Mouse (Mus musculus): ENCODE measurements at regions not wholly inside any gene's neighbourhood (a gene's known extent, or its start where the extent isn't known, plus 50 kb on each side); places are given as distances from the start of the nearest gene placed in this dataset.

GRCm38 (mm10) chr12:110385801-110386599 is 60.9 kb upstream of the Ppp2r5c start:
- DNase-seq = peak; percentile 76
- intact Hi-C loops (cut with DNase I) = no loop called here

GRCm38 (mm10) chr12:110387056-110387455 is 59.9 kb upstream of the Ppp2r5c start:
- no peak for DNase-seq
- intact Hi-C loops (cut with DNase I) = no loop called here

GRCm38 (mm10) chr12:110387567-110387966 is 59.4 kb upstream of the Ppp2r5c start:
- intact Hi-C loops (cut with DNase I) = no loop called here
- no peak for DNase-seq

GRCm38 (mm10) chr12:110389439-110389838 is 57.5 kb upstream of the Ppp2r5c start:
- DNase-seq = no peak
- intact Hi-C loops (cut with DNase I) = no loop called here

GRCm38 (mm10) chr12:110391464-110391863 is 55.5 kb upstream of the Ppp2r5c start:
- intact Hi-C loops (cut with DNase I) = no loop called here
- DNase-seq = no peak

- no peak for DNase-seq
- intact Hi-C loops (cut with DNase I) = no loop called here
Observed at GRCm38 (mm10) chr12:110393555-110393954, 53.4 kb upstream of the Ppp2r5c start.

All from left cerebral cortex, postnatal 4 days (tissue).